22 mouse cellular contexts compared by ENCODE assay signal in the genomic region with DNA sequence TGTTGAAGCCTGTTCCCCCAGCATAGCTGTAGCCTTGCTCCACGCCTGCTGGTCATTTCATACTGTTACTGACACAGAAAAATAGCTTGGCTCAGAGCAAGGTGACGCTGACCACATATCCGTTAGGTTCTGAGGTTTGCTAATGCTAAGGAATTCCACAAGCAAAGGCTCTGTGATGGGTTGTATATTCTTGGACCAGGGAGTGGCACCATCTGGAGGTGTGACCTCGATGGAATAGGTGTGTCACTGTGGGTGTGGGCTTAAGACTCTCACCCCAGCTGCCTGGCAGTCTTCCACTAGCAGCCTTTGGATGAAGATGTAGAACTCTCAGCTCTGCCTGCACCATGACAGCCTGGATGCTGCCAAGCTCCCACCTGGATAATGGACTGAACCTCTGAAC. TPM values are rescaled to one million over a fixed set of nuclear protein-coding genes. Genes with fewer than 3 reads are reported as not detected.
DNase-seq lines count a peak whose midpoint lies in the region; ATAC-seq lines count a peak whose summit lies in the region.
"Had no signal": no experiment of that assay in that cellular context is flagged by ENCODE, and none has a peak within 500 bp of the region (broad histone marks: within the 10 kb centered on the region; RNA-seq: fewer than 3 reads in every experiment).

No protein-coding gene starts in this region.

- H3K4me3 ChIP-seq in limb, embryonic 13.5 days: no peak overlapping the region
- H3K4me3 ChIP-seq in limb, embryonic 10.5 days: no peak overlapping the region
- H3K4me3 ChIP-seq: heart, embryonic 12.5 days; limb, embryonic 15.5 days; midbrain, embryonic 12.5 days had no signal

- no peak overlapping the region for H3K9ac ChIP-seq in limb, embryonic 13.5 days
- H3K9ac ChIP-seq: forebrain, postnatal 0 days; heart, embryonic 12.5 days; hindbrain, embryonic 14.5 days; limb, embryonic 15.5 days; midbrain, embryonic 12.5 days had no signal

- 84% methylated on average over 4 of the region's 4 CpGs for WGBS in limb, embryonic 13.5 days
- 86% methylated on average over 4 of the region's 4 CpGs for WGBS in limb, embryonic 10.5 days

- no peaks in the 10 kb centered on the region for H3K4me1 ChIP-seq in limb, embryonic 13.5 days
- no peaks in the 10 kb centered on the region for H3K4me1 ChIP-seq in limb, embryonic 10.5 days
- H3K4me1 ChIP-seq: limb, embryonic 15.5 days; midbrain, embryonic 12.5 days had no signal

- peaks cover 38% of the 10 kb centered on the region for H3K36me3 ChIP-seq in limb, embryonic 13.5 days
- H3K36me3 ChIP-seq in limb, embryonic 10.5 days: peaks cover 59% of the 10 kb centered on the region

- H3K27me3 ChIP-seq in limb, embryonic 13.5 days: no peaks in the 10 kb centered on the region
- H3K27me3 ChIP-seq in limb, embryonic 10.5 days (ENCODE audit: low read depth, poor library complexity, severe bottlenecking): no peaks in the 10 kb centered on the region
- H3K27me3 ChIP-seq: heart, embryonic 12.5 days; limb, embryonic 15.5 days; midbrain, embryonic 12.5 days had no signal

- no peaks in the 10 kb centered on the region for H3K9me3 ChIP-seq in limb, embryonic 13.5 days
- H3K9me3 ChIP-seq in limb, embryonic 10.5 days (replicated peaks): no peaks in the 10 kb centered on the region
- H3K9me3 ChIP-seq: heart, embryonic 12.5 days; limb, embryonic 15.5 days; midbrain, embryonic 12.5 days had no signal

- DNase-seq in cerebellum, postnatal 10 days: peak; percentile 20 to 35
- DNase-seq in cerebellum, adult 18-20 months: no peak
- DNase-seq in limb, embryonic 10.5 days (ENCODE audit: low spot score): no peak
- DNase-seq in ES-CJ7 (ENCODE audit: low read depth, low spot score): peak; percentile 74
- peak; percentile 18 for DNase-seq in fibroblast of lung, adult 2 months (ENCODE audit: low read depth)
- no peak for DNase-seq in layer of hippocampus, adult 9-11 months
- DNase-seq in B cell, adult 2 months: no peak
- DNase-seq: adrenal gland, postnatal 36 days; cerebellum, adult 11 months; forebrain, postnatal 0 days; gastrocnemius, postnatal 25 days; heart, adult 18-20 months; heart, postnatal 10 days; kidney, postnatal 14 days; lung, postnatal 10 days; thymus, adult 18-20 months; thymus, postnatal 36 days had no signal

- no peak overlapping the region for H3K4me2 ChIP-seq in limb, embryonic 13.5 days (replicated peaks)
- H3K4me2 ChIP-seq: heart, embryonic 12.5 days; hindbrain, embryonic 14.5 days; limb, embryonic 15.5 days; midbrain, embryonic 12.5 days had no signal

- H3K27ac ChIP-seq in limb, embryonic 13.5 days: no peak overlapping the region
- H3K27ac ChIP-seq in limb, embryonic 10.5 days: no peak overlapping the region
- H3K27ac ChIP-seq: hindbrain, embryonic 14.5 days; limb, embryonic 15.5 days; midbrain, embryonic 12.5 days had no signal

- 0 out of 2 replicates have a peak, but pooled peaks have one; percentile 11 for ATAC-seq in limb, embryonic 13.5 days (ENCODE audit: low FRiP score, low read depth)
- ATAC-seq: forebrain, postnatal 0 days had no signal

RNA-seq across cellular contexts. Expression of gene Rnf2, which starts 34.2 kb away (rescaled TPM):
- 115 and 124 TPM in 2 replicates for polyA plus RNA-seq in limb, embryonic 13.5 days (2015; fragmentation: Nextera tagmentation; extraction: Ambion mirVana)
- 95.1 and 111 TPM in 2 replicates for polyA plus RNA-seq in limb, embryonic 10.5 days (2016; fragmentation: Nextera tagmentation; extraction: Ambion mirVana)

RNA-seq across cellular contexts. Expression of gene Trmt1l, which starts 38.2 kb away (rescaled TPM):
- 48.6 and 51.3 TPM in 2 replicates for polyA plus RNA-seq in limb, embryonic 13.5 days (2015; fragmentation: Nextera tagmentation; extraction: Ambion mirVana)
- polyA plus RNA-seq in limb, embryonic 10.5 days (2016; fragmentation: Nextera tagmentation; extraction: Ambion mirVana): 45.2 and 50.7 TPM in 2 replicates

RNA-seq across cellular contexts. Expression of gene Swt1, which starts 38.3 kb away (rescaled TPM):
- 26.5 and 32.7 TPM in 2 replicates for polyA plus RNA-seq in limb, embryonic 13.5 days (2015; fragmentation: Nextera tagmentation; extraction: Ambion mirVana)
- 18.3 and 19.1 TPM in 2 replicates for polyA plus RNA-seq in limb, embryonic 10.5 days (2016; fragmentation: Nextera tagmentation; extraction: Ambion mirVana)

Comparison
In these comparisons a context has a peak if more than half of its experiments do, and no peak if none do; other contexts are left out.
1. DNase-seq: peak in cerebellum, postnatal 10 days (2 of 2), ES-CJ7 (single experiment) and fibroblast of lung, adult 2 months (single experiment); none in cerebellum, adult 18-20 months (0 of 2), limb, embryonic 10.5 days (single experiment), layer of hippocampus, adult 9-11 months (single experiment) and B cell, adult 2 months (0 of 2).